Mouse (Mus musculus) limb, embryonic 12.5 days (tissue): Measurements from ENCODE around the gene Crbn. TPM values are rescaled to one million over a fixed set of nuclear protein-coding genes. Genes with fewer than 3 reads are reported as not detected.
A peak's percentile ranks its signal among the peaks of the same experiment; 100 is the strongest.

Source experiments
- ATAC-seq: fragments of 200-750 bp; cut with Nextera tagmentation; 2 replicates; pipeline ENCODE4 v1.8.0; 2017; ENCODE audit warnings: low read depth, moderate TSS enrichment; ENCODE audit not compliant: insufficient number of reproducible peaks, insufficient read depth, low FRiP score, low TSS enrichment
- H3K27ac ChIP-seq: fragments of 300-500 bp; sonication (generic); 2 replicates; pipeline ENCODE4 v1.5.1; 2016; ENCODE audit warnings: mild to moderate bottlenecking, moderate library complexity
- H3K27me3 ChIP-seq: fragments of 300-500 bp; sonication (generic); 2 replicates; pipeline ENCODE4 v1.6.1; 2016; ENCODE audit warnings: mild to moderate bottlenecking, moderate library complexity
- H3K36me3 ChIP-seq: fragments of 300-500 bp; sonication (generic); 2 replicates; pipeline ENCODE4 v1.6.1; 2016; ENCODE audit warnings: mild to moderate bottlenecking, moderate library complexity
- H3K4me1 ChIP-seq: fragments of 300-500 bp; sonication (generic); replicated peaks from 2 replicates; pipeline ENCODE4 v1.6.1; 2016
- H3K4me2 ChIP-seq: fragments of 300-500 bp; sonication (generic); 2 replicates; pipeline ENCODE4 v1.6.1; 2016; ENCODE audit warnings: mild to moderate bottlenecking, moderate library complexity
- H3K4me3 ChIP-seq: fragments of 300-500 bp; sonication (generic); replicated peaks from 2 replicates; pipeline ENCODE4 v1.5.1; 2016; ENCODE audit warnings: mild to moderate bottlenecking
- H3K9ac ChIP-seq: fragments of 300-500 bp; sonication (generic); replicated peaks from 2 replicates; pipeline ENCODE4 v1.6.1; 2016; ENCODE audit warnings: mild to moderate bottlenecking, moderate library complexity
- H3K9me3 ChIP-seq: fragments of 300-500 bp; sonication (generic); 2 replicates; pipeline ENCODE4 v1.6.1; 2016; ENCODE audit warnings: mild to moderate bottlenecking, moderate library complexity
- WGBS: fragments of 180-500 bp; shearing (Covaris S2); methylation state at CpG from one replicate; pipeline ENCODE4 v1.1.7; 2016; 5-methylcytosine and 5-hydroxymethylcytosine counted together
- polyA plus RNA-seq: library from polyadenylated mRNA; unstranded; fragments of >200 nt; fragmentation: Nextera tagmentation; extraction: Ambion mirVana; gene quantifications from 2 replicates; pipeline ENCODE4 v1.2.1, GENCODE M21; 2016

Gene Crbn
- 44.7 and 45.0 TPM in 2 replicates for polyA plus RNA-seq

GRCm38 (mm10) chr6:106799333-106800226 is at the start of gene Crbn:
Gene Crbn, minus strand, starts transcription at chr6:106800077.
- 2% methylated on average over 57 of the region's 57 CpGs for WGBS
- Histone ChIP-seq H3K4me3 (peak within 1 kb of the TSS; percentile 89), H3K4me2 (peak within 1 kb of the TSS; percentile 87), H3K36me3 (peaks cover 10% of the 10 kb centered on the region), H3K4me1 (peaks cover 11% of the 10 kb centered on the region), H3K9ac (peak within 1 kb of the TSS; percentile 84), H3K9me3 (no peaks in the 10 kb centered on the region), H3K27ac (no peak within 1 kb of the TSS), H3K27me3 (no peaks in the 10 kb centered on the region; the same call in 1 of the 2 replicates)
- peak; percentile 97 for ATAC-seq

GRCm38 (mm10) chr6:106840181-106840580 is 40.3 kb upstream of the Crbn start:
- no peak overlapping the region for H3K27ac ChIP-seq
- no peaks in the 10 kb centered on the region for H3K36me3 ChIP-seq
- H3K27me3 ChIP-seq, result no peaks in the 10 kb centered on the region
- H3K9me3 ChIP-seq, result no peaks in the 10 kb centered on the region
- no peak overlapping the region for H3K9ac ChIP-seq
- 0 out of 2 replicates have a peak, but pooled peaks cover 3% of the 10 kb centered on the region for H3K4me1 ChIP-seq
- ATAC-seq, result no peak
- 79% methylated on average over 1 of the region's 1 CpGs for WGBS
- no peak overlapping the region for H3K4me2 ChIP-seq
- no peak overlapping the region for H3K4me3 ChIP-seq

DNA sequence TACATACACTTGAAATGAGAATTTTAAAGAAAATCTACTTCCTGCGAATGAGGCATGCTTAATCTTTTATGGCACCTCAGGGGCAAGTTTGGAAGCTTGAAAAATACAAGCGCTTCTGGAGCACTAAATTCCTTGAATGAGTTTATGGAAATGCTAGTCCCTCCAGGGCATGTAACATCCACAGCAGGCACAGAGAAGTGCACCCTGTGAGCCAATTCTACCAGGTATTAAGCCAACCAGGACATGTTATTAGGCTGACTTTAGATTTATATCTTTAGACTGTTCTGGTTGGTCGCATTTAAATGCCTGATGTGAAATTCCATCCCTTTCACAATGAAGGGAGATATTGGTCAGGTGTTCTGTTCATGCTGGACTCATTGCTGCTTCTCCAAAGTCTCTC is 38.2 kb upstream of the Crbn start:
- Histone ChIP-seq H3K9ac (no peak overlapping the region), H3K36me3 (no peaks in the 10 kb centered on the region), H3K27ac (no peak overlapping the region), H3K27me3 (no peaks in the 10 kb centered on the region), H3K4me1 (0 out of 2 replicates have a peak, but pooled peaks cover 3% of the 10 kb centered on the region), H3K4me2 (no peak overlapping the region), H3K9me3 (no peaks in the 10 kb centered on the region), H3K4me3 (no peak overlapping the region)
- 49% methylated on average over 3 of the region's 3 CpGs for WGBS
- ATAC-seq, result no peak

- no peak overlapping the region for H3K9ac ChIP-seq
These were observed 35.4 kb upstream of the Crbn start for GRCm38 (mm10) chr6:106835316-106835715.

DNA sequence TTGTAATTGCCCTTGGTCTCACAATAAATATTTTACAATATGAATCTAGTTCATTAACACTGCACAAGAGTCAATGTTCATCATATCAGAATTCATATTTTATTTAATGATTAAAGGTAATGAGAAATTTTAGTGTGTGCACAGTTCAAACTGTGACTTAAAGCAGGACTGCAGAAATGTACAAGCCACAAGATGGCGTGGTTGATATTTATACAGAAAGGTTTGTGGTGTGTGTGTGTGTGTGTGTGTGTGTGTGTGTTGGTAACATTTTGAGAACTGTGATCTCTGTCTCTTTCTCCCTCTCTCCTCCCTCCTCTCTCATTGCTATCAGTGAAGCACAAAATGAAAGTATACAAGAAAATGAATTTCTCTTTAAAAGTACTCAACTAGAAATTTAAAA is 22.5 kb upstream of the Crbn start:
- no peaks in the 10 kb centered on the region for H3K27me3 ChIP-seq
- WGBS, result 68% methylated on average over 1 of the region's 1 CpGs
- no peak overlapping the region for H3K27ac ChIP-seq
- H3K36me3 ChIP-seq, result no peaks in the 10 kb centered on the region
- no peaks in the 10 kb centered on the region for H3K4me1 ChIP-seq
- no peak for ATAC-seq
- H3K9ac ChIP-seq, result no peak overlapping the region
- no peak overlapping the region for H3K4me2 ChIP-seq
- no peaks in the 10 kb centered on the region for H3K9me3 ChIP-seq
- H3K4me3 ChIP-seq, result no peak overlapping the region

More at GRCm38 (mm10) chr6:106835316-106835715, 35.4 kb upstream of the Crbn start:
- no peaks in the 10 kb centered on the region for H3K36me3 ChIP-seq
- H3K4me2 ChIP-seq, result no peak overlapping the region
- H3K9me3 ChIP-seq, result no peaks in the 10 kb centered on the region
- ATAC-seq, result no peak
- 0 out of 2 replicates have a peak, but pooled peaks cover 3% of the 10 kb centered on the region for H3K4me1 ChIP-seq
- WGBS, result 79% methylated on average over 2 of the region's 2 CpGs
- no peak overlapping the region for H3K27ac ChIP-seq
- H3K27me3 ChIP-seq, result no peaks in the 10 kb centered on the region
- H3K4me3 ChIP-seq, result no peak overlapping the region

DNA sequence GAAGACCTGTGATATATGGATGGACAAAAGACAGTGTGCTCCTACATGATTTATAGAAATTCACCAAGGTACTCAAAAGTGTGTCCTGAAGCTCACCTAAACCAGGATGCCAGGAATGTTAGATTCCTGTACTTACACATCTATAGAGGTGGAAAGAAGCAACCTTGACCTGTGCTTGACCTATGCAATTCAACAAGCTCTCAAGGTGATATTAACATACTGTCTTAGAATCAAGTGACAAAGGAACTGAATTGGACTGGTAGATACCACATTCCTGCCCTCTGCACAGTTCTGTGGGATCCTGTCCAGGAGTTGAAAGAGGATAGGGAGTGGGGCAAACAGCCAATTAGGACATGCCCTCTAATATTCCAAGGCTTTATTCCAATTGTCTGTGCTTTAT is 20.7 kb upstream of the Crbn start:
- no peaks in the 10 kb centered on the region for H3K9me3 ChIP-seq
- no peak overlapping the region for H3K27ac ChIP-seq
- H3K36me3 ChIP-seq, result no peaks in the 10 kb centered on the region
- no peak overlapping the region for H3K4me3 ChIP-seq
- no peak overlapping the region for H3K9ac ChIP-seq
- no peak for ATAC-seq
- H3K4me2 ChIP-seq, result no peak overlapping the region
- no peaks in the 10 kb centered on the region for H3K27me3 ChIP-seq
- H3K4me1 ChIP-seq, result no peaks in the 10 kb centered on the region

DNA sequence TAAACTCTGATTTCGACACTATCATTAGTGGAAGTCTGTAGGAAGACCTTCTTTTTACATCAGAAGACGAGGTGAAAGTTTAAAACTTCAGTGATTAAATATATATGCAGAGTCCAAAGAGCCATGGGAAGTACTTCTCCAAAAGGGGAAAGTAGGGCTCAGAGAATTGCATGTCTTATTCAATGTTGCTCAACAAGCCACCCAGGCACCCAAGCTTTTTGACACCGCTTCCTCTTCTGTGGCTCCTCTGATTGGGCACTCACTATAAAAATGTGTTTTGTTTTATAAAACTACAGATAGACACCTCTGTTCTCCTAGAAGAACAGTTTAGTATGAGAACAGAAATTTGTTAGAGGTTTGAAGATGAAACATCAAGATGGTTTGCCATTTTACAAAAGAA is 20.0 kb upstream of the Crbn start:
- H3K4me2 ChIP-seq, result no peak overlapping the region
- H3K4me3 ChIP-seq, result no peak overlapping the region
- ATAC-seq, result no peak
- no peaks in the 10 kb centered on the region for H3K9me3 ChIP-seq
- no peaks in the 10 kb centered on the region for H3K27me3 ChIP-seq
- no peaks in the 10 kb centered on the region for H3K4me1 ChIP-seq
- H3K27ac ChIP-seq, result no peak overlapping the region
- no peak overlapping the region for H3K9ac ChIP-seq
- WGBS, result 76% methylated on average over 3 of the region's 3 CpGs
- H3K36me3 ChIP-seq, result no peaks in the 10 kb centered on the region

- H3K9ac ChIP-seq, result no peak overlapping the region
- H3K4me1 ChIP-seq, result no peaks in the 10 kb centered on the region
- H3K27ac ChIP-seq, result no peak overlapping the region
- no peaks in the 10 kb centered on the region for H3K27me3 ChIP-seq
- no peak overlapping the region for H3K4me3 ChIP-seq
- H3K4me2 ChIP-seq, result no peak overlapping the region
- no peaks in the 10 kb centered on the region for H3K9me3 ChIP-seq
- H3K36me3 ChIP-seq, result no peaks in the 10 kb centered on the region
- ATAC-seq, result peak; percentile 56; the same call in 1 of the 2 replicates
These were observed 19.4 kb upstream of the Crbn start for GRCm38 (mm10) chr6:106819246-106819645.

DNA sequence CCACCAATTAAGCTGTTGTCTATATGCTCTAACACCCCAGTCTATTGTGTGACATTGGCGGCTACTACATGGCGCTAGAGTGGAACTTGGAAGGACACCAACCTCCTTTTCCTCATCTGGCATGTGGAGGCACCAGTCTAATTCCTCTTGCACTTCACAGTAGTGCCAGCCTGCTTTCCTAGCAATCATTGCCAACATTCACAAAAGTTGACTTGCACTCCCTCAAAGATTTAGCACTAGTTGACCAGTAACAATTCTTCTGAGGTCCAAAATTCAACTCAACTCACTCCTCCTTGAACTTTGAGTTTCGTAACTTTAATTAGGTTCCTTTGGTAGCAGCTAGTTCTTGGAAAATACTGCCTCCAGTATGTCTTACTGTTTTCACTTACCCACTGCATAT is 10.8 kb upstream of the Crbn start:
- no peak overlapping the region for H3K9ac ChIP-seq
- WGBS, result 92% methylated on average over 3 of the region's 3 CpGs
- no peak for ATAC-seq
- no peaks in the 10 kb centered on the region for H3K9me3 ChIP-seq
- H3K4me2 ChIP-seq, result no peak overlapping the region
- no peaks in the 10 kb centered on the region for H3K27me3 ChIP-seq
- H3K27ac ChIP-seq, result no peak overlapping the region
- no peak overlapping the region for H3K4me3 ChIP-seq
- no peaks in the 10 kb centered on the region for H3K4me1 ChIP-seq
- H3K36me3 ChIP-seq, result no peaks in the 10 kb centered on the region

GRCm38 (mm10) chr6:106809161-106809560 is 9.3 kb upstream of the Crbn start:
- 75% methylated on average over 2 of the region's 2 CpGs for WGBS
- H3K9me3 ChIP-seq, result no peaks in the 10 kb centered on the region
- no peak overlapping the region for H3K9ac ChIP-seq
- H3K4me3 ChIP-seq, result no peak overlapping the region
- H3K27me3 ChIP-seq, result no peaks in the 10 kb centered on the region
- H3K4me2 ChIP-seq, result no peak overlapping the region
- H3K36me3 ChIP-seq, result no peaks in the 10 kb centered on the region
- ATAC-seq, result no peak
- no peak overlapping the region for H3K27ac ChIP-seq
- H3K4me1 ChIP-seq, result no peaks in the 10 kb centered on the region

DNA sequence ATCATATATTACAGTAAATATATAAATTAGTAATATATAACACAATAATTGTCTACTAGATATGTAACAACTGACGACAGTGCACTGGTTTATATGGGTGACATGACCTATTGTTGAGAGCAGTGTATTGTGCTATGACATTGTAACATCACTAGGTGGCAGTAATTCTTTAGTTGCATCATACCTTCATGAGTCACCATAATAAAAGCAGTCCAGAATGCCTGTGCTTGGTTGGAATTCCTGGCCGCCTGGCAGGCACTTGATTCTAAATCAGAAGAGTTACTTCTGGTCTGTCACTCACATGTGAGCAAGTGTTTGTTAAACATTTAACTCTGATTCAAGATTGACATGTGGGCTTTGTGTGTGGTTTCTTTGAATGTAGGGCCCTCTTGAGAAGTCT is 5.0 kb upstream of the Crbn start:
- Histone ChIP-seq H3K4me2 (no peak overlapping the region), H3K27me3 (no peaks in the 10 kb centered on the region; the same call in 1 of the 2 replicates), H3K4me3 (no peak overlapping the region), H3K36me3 (no peaks in the 10 kb centered on the region), H3K9ac (no peak overlapping the region), H3K9me3 (no peaks in the 10 kb centered on the region), H3K4me1 (no peaks in the 10 kb centered on the region), H3K27ac (no peak overlapping the region)
- WGBS, result 43% methylated on average over 2 of the region's 2 CpGs
- ATAC-seq, result no peak

- no peaks in the 10 kb centered on the region; the same call in 1 of the 2 replicates for H3K27me3 ChIP-seq
- H3K9ac ChIP-seq, result no peak overlapping the region
- ATAC-seq, result no peak; the same call in 1 of the 2 replicates
- 60% methylated on average over 5 of the region's 5 CpGs for WGBS
- peak overlapping the region; percentile 89 for H3K4me3 ChIP-seq
- peak overlapping the region; percentile 36 for H3K4me2 ChIP-seq
- no peaks in the 10 kb centered on the region for H3K9me3 ChIP-seq
- 0 out of 2 replicates have a peak, but pooled peaks cover 5% of the 10 kb centered on the region for H3K36me3 ChIP-seq
- H3K4me1 ChIP-seq, result peaks cover 11% of the 10 kb centered on the region
- H3K27ac ChIP-seq, result no peak overlapping the region
These were observed 315 bp upstream of the Crbn start for GRCm38 (mm10) chr6:106800227-106800557.
